Comparison of ENCODE assay signal across 10 mouse cellular contexts in the genomic region with DNA sequence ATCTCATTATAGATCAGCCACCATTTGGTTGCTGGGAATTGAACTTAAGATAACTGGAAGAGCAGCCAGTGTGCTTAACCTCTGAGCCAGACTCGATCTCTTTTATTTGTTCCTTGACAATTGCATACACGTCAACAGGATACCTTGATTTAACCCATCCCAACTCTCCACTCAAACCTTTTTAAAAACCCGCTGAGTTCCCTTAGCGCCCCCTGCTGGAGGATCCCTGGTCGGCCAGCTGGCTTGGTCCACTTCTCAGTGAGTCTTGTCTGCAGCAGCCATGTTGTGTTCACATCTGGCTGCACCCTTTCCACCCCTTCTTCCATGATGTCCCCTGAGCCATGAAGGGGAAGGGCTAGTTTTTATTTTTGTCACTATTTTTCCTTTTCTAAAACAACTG. TPM values are rescaled to one million over a fixed set of nuclear protein-coding genes. Genes with fewer than 3 reads are reported as not detected.
DNase-seq lines count a peak whose midpoint lies in the region; ATAC-seq and TF ChIP-seq lines count a peak whose summit lies in the region.
"Had no signal": no experiment of that assay in that cellular context is flagged by ENCODE, and none has a peak within 500 bp of the region (broad histone marks: within the 10 kb centered on the region; RNA-seq: fewer than 3 reads in every experiment).

No protein-coding gene starts in this region.

- H3K9me3 ChIP-seq in midbrain, embryonic 14.5 days (ENCODE audit: control insufficient read depth, low read length), result no peaks in the 10 kb centered on the region
- no peaks in the 10 kb centered on the region for H3K9me3 ChIP-seq in midbrain, embryonic 15.5 days
- no peaks in the 10 kb centered on the region for H3K9me3 ChIP-seq in lung, postnatal 0 days (ENCODE audit: low read length)

- H3K27ac ChIP-seq in gastrocnemius, adult 2 months, result no peak overlapping the region
- H3K27ac ChIP-seq in midbrain, embryonic 14.5 days (replicated peaks; ENCODE audit: low read depth, low read length), result no peak overlapping the region
- no peak overlapping the region for H3K27ac ChIP-seq in midbrain, embryonic 15.5 days
- no peak overlapping the region for H3K27ac ChIP-seq in lung, postnatal 0 days (ENCODE audit: low read length)
- H3K27ac ChIP-seq: macrophage had no signal

- no peak overlapping the region for H3K9ac ChIP-seq in midbrain, embryonic 14.5 days (replicated peaks; ENCODE audit: low read length)
- no peak overlapping the region for H3K9ac ChIP-seq in midbrain, embryonic 15.5 days
- H3K9ac ChIP-seq in lung, postnatal 0 days (replicated peaks; ENCODE audit: low read depth), result no peak overlapping the region

- H3K4me2 ChIP-seq in midbrain, embryonic 14.5 days (ENCODE audit: low read length), result no peak overlapping the region
- H3K4me2 ChIP-seq in midbrain, embryonic 15.5 days, result no peak overlapping the region
- H3K4me2 ChIP-seq in lung, postnatal 0 days (replicated peaks; ENCODE audit: low read depth, low read length), result no peak overlapping the region

- no peak for TF ChIP-seq EP300 in lung, postnatal 0 days (IDR thresholded peaks at IDR 0.05)

- intact Hi-C loops in gastrocnemius, adult 2 months (cut with DNase I), result loop anchor here (2.0 to 5.0 kb wide), 2 partner anchors 33 to 62 kb away; a partner anchor contains a TSS

- WGBS in midbrain, embryonic 14.5 days, result 69% methylated on average over 5 of the region's 5 CpGs
- WGBS in midbrain, embryonic 15.5 days, result 63% methylated on average over 5 of the region's 5 CpGs
- 69% methylated on average over 5 of the region's 5 CpGs for WGBS in lung, postnatal 0 days

- H3K36me3 ChIP-seq in midbrain, embryonic 14.5 days (ENCODE audit: control insufficient read depth, insufficient read depth, low read length), result no peaks in the 10 kb centered on the region
- H3K36me3 ChIP-seq in midbrain, embryonic 15.5 days (replicated peaks), result no peaks in the 10 kb centered on the region
- peaks cover 15% of the 10 kb centered on the region; the same call in 1 of the 2 replicates for H3K36me3 ChIP-seq in lung, postnatal 0 days (ENCODE audit: insufficient read depth, low read length)

- TF ChIP-seq CTCF in gastrocnemius, adult 2 months (IDR thresholded peaks at IDR 0.05), result peak; percentile 66
- TF ChIP-seq CTCF in lung, postnatal 0 days (IDR thresholded peaks at IDR 0.05), result peak; percentile 56

- no peaks in the 10 kb centered on the region for H3K27me3 ChIP-seq in midbrain, embryonic 14.5 days (ENCODE audit: control insufficient read depth, insufficient read depth, low read length)
- H3K27me3 ChIP-seq in midbrain, embryonic 15.5 days (replicated peaks), result no peaks in the 10 kb centered on the region
- no peaks in the 10 kb centered on the region for H3K27me3 ChIP-seq in lung, postnatal 0 days (replicated peaks; ENCODE audit: insufficient read depth, low read length)

- no peaks in the 10 kb centered on the region for H3K4me1 ChIP-seq in midbrain, embryonic 14.5 days (ENCODE audit: control insufficient read depth, insufficient read depth, low read length)
- no peaks in the 10 kb centered on the region for H3K4me1 ChIP-seq in midbrain, embryonic 15.5 days
- H3K4me1 ChIP-seq in lung, postnatal 0 days (ENCODE audit: insufficient read depth, low read depth, low read length), result peaks cover 4% of the 10 kb centered on the region; the same call in 1 of the 2 replicates

- no peak for ATAC-seq in midbrain, embryonic 14.5 days (ENCODE audit: low FRiP score, low TSS enrichment)
- no peak for ATAC-seq in midbrain, embryonic 15.5 days (replicated peaks)
- ATAC-seq in lung, postnatal 0 days, result no peak
- ATAC-seq: intestine, embryonic 16.5 days had no signal

- DNase-seq in gastrocnemius, adult 2 months, result peak; percentile 45
- no peak for DNase-seq in gastrocnemius, adult 8-10 months (ENCODE audit: low spot score in 2 of 2)
- DNase-seq in midbrain, embryonic 14.5 days, result peak; percentile 11
- peak; percentile 40 for DNase-seq in NIH3T3 (ENCODE audit: low read depth)
- no peak for DNase-seq in lung, postnatal 0 days (ENCODE audit: low spot score)
- DNase-seq in left cerebral cortex, adult 8-10 months (ENCODE audit: low spot score in 2 of 2), result no peak
- DNase-seq in urinary bladder, adult 2 months (ENCODE audit: low spot score), result no peak

- H3K4me3 ChIP-seq in gastrocnemius, adult 2 months, result no peak overlapping the region
- H3K4me3 ChIP-seq in midbrain, embryonic 14.5 days (replicated peaks; ENCODE audit: low read depth, low read length), result no peak overlapping the region
- H3K4me3 ChIP-seq in midbrain, embryonic 15.5 days, result no peak overlapping the region
- H3K4me3 ChIP-seq in lung, postnatal 0 days (ENCODE audit: low read depth, low read length), result no peak overlapping the region

RNA-seq across cellular contexts. Expression of a gene that starts 33.0 kb away (rescaled TPM):
- 1 to 10 TPM; 7.1 to 8.8 TPM for total RNA-seq in gastrocnemius, adult 2 months (2021)
- total RNA-seq in gastrocnemius, adult 8-10 months (2022), result 1 to 10 TPM; 6.4 to 9.3 (median 7.5) TPM
- 9.3 and 19.2 TPM in 2 replicates for polyA plus RNA-seq in midbrain, embryonic 14.5 days (2014; fragmentation: Nextera tagmentation; extraction: Ambion mirVana)
- 16.1 TPM in 2 replicates for polyA plus RNA-seq in midbrain, embryonic 15.5 days (2015; fragmentation: Nextera tagmentation; extraction: Ambion mirVana)
- polyA plus RNA-seq in lung, postnatal 0 days (2015; fragmentation: Nextera tagmentation; extraction: Ambion mirVana), result 46.6 and 47.9 TPM in 2 replicates
- 10 to 100 TPM; 22.4 to 29.3 (median 26.1) TPM for total RNA-seq in left cerebral cortex, adult 8-10 months (2022)
- 61.6 and 67.1 TPM in 2 replicates for polyA plus RNA-seq in urinary bladder, adult 2 months (2012; rRNA removed)

RNA-seq across cellular contexts. Expression of a gene that starts 33.6 kb away (rescaled TPM):
- under 1 TPM; 0.18 to 0.81 TPM for total RNA-seq in gastrocnemius, adult 2 months (2021)
- total RNA-seq in gastrocnemius, adult 8-10 months (2022), result under 1 TPM; 0.22 to 0.64 (median 0.42) TPM
- polyA plus RNA-seq in midbrain, embryonic 14.5 days (2014; fragmentation: Nextera tagmentation; extraction: Ambion mirVana), result 0.37 and 0.53 TPM in 2 replicates
- polyA plus RNA-seq in midbrain, embryonic 15.5 days (2015; fragmentation: Nextera tagmentation; extraction: Ambion mirVana), result 0.43 and 0.52 TPM in 2 replicates
- 0.52 and 0.68 TPM in 2 replicates for polyA plus RNA-seq in lung, postnatal 0 days (2015; fragmentation: Nextera tagmentation; extraction: Ambion mirVana)
- under 1 TPM in 2 of 4 experiments, not detected in 2; 0.33 to 0.34 TPM for total RNA-seq in left cerebral cortex, adult 8-10 months (2022)
- polyA plus RNA-seq in urinary bladder, adult 2 months (2012; rRNA removed), result 0.15 and 0.17 TPM in 2 replicates

RNA-seq across cellular contexts. Expression of a gene that starts 59.2 kb away (rescaled TPM):
- under 1 TPM in 1 of 2 experiments, not detected in 1; 0.42 TPM for total RNA-seq in gastrocnemius, adult 2 months (2021)
- total RNA-seq in gastrocnemius, adult 8-10 months (2022), result under 1 TPM in 1 of 4 experiments, not detected in 3; 0.90 TPM
- polyA plus RNA-seq in midbrain, embryonic 14.5 days (2014; fragmentation: Nextera tagmentation; extraction: Ambion mirVana), result 4.6 and 7.5 TPM in 2 replicates
- polyA plus RNA-seq in midbrain, embryonic 15.5 days (2015; fragmentation: Nextera tagmentation; extraction: Ambion mirVana), result 9.8 and 12.5 TPM in 2 replicates
- 5.0 and 8.7 TPM in 2 replicates for polyA plus RNA-seq in lung, postnatal 0 days (2015; fragmentation: Nextera tagmentation; extraction: Ambion mirVana)
- total RNA-seq in left cerebral cortex, adult 8-10 months (2022), result 1 to 10 TPM in 3 of 4 experiments, under 1 TPM in 1; 0.82 to 3.3 (median 1.6) TPM
- 0.08 TPM in 1 of 2 replicates, not detected in the other for polyA plus RNA-seq in urinary bladder, adult 2 months (2012; rRNA removed)
- polyA plus RNA-seq: macrophage had no signal

Comparison
In these comparisons a context has a peak if more than half of its experiments do, and no peak if none do; other contexts are left out.
1. DNase-seq: peak in gastrocnemius, adult 2 months (single experiment), midbrain, embryonic 14.5 days (single experiment) and NIH3T3 (single experiment); none in gastrocnemius, adult 8-10 months (0 of 2), lung, postnatal 0 days (single experiment), left cerebral cortex, adult 8-10 months (0 of 2) and urinary bladder, adult 2 months (single experiment).